Mouse (Mus musculus) midbrain, embryonic 11.5 days (tissue): ENCODE measurements around the gene Zmynd8. TPM values are rescaled to one million over a fixed set of nuclear protein-coding genes. Genes with fewer than 3 reads are reported as not detected.

ENCODE experiments used
- ATAC-seq: fragments of 200-750 bp; cut with Nextera tagmentation; 2 replicates; pipeline ENCODE4 v1.8.0; 2017; ENCODE audit warnings: moderate TSS enrichment, moderate library complexity; ENCODE audit not compliant: low FRiP score
- DNase-seq: peaks from one replicate; pipeline ENCODE4 v3.0.0; 2015; ENCODE audit warnings: low spot score; ENCODE audit errors: missing footprints
- H3K27ac ChIP-seq: fragments of 300-500 bp; sonication (generic); 2 replicates; pipeline ENCODE4 v1.5.1; 2014; ENCODE audit warnings: low read depth, low read length
- H3K27me3 ChIP-seq: fragments of 300-500 bp; sonication (generic); 2 replicates; pipeline ENCODE4 v1.6.1; 2014; ENCODE audit warnings: mild to moderate bottlenecking, low read length, moderate library complexity, mixed read lengths; ENCODE audit not compliant: control insufficient read depth, insufficient read depth
- H3K36me3 ChIP-seq: fragments of 300-500 bp; sonication (generic); 2 replicates; pipeline ENCODE4 v1.6.1; 2014; ENCODE audit warnings: mild to moderate bottlenecking, low read length, moderate library complexity, mixed read lengths; ENCODE audit not compliant: control insufficient read depth, insufficient read depth
- H3K4me1 ChIP-seq: fragments of 300-500 bp; sonication (generic); 2 replicates; pipeline ENCODE4 v1.6.1; 2014; ENCODE audit warnings: low read length; ENCODE audit not compliant: control insufficient read depth, insufficient read depth
- H3K4me2 ChIP-seq: fragments of 300-500 bp; sonication (generic); 2 replicates; pipeline ENCODE4 v1.6.1; 2014; ENCODE audit warnings: mild to moderate bottlenecking, moderate library complexity
- H3K4me3 ChIP-seq: fragments of 300-500 bp; sonication (generic); 2 replicates; pipeline ENCODE4 v1.5.1; 2014; ENCODE audit warnings: low read depth, low read length
- H3K9ac ChIP-seq: fragments of 300-500 bp; sonication (generic); 2 replicates; pipeline ENCODE4 v1.6.1; 2014; ENCODE audit warnings: low read length
- H3K9me3 ChIP-seq: fragments of 300-500 bp; sonication (generic); 2 replicates; pipeline ENCODE4 v1.6.1; 2016; ENCODE audit warnings: low read length; ENCODE audit not compliant: control insufficient read depth
- WGBS: fragments of 180-500 bp; shearing (Covaris S2); extraction: QIAGEN DNeasy Blood & Tissue Kit; methylation state at CpG from one replicate; pipeline ENCODE4 v1.1.7; 2014; 5-methylcytosine and 5-hydroxymethylcytosine counted together
- polyA plus RNA-seq: library from polyadenylated mRNA; unstranded; fragments of >200 nt; fragmentation: Nextera tagmentation; extraction: Ambion mirVana; gene quantifications from 2 replicates; pipeline ENCODE4 v1.2.1, GENCODE M21; 2014

Zmynd8 gene
- polyA plus RNA-seq, 1 experiment from 2014 or later: 45.6 TPM

- Histone ChIP-seq H3K9ac (no peak overlapping the region), H3K27ac (no peak overlapping the region), H3K4me3 (no peak overlapping the region), H3K9me3 (no peaks in the 10 kb centered on the region), H3K4me2 (no peak overlapping the region), H3K36me3 (peaks cover 39% of the 10 kb centered on the region), H3K27me3 (no peaks in the 10 kb centered on the region), H3K4me1 (no peaks in the 10 kb centered on the region)
- WGBS: 96% methylated on average over 10 of the region's 10 CpGs
- DNase-seq: no peak
- no peak for ATAC-seq
Observed at GRCm38 (mm10) chr2:165842241-165842640, 56.6 kb downstream of the Zmynd8 start.

- ATAC-seq (no peak), DNase-seq (no peak)
- Histone ChIP-seq H3K27ac (no peak overlapping the region), H3K36me3 (peaks cover 39% of the 10 kb centered on the region), H3K9ac (no peak overlapping the region), H3K4me1 (no peaks in the 10 kb centered on the region), H3K27me3 (no peaks in the 10 kb centered on the region), H3K4me3 (no peak overlapping the region), H3K4me2 (no peak overlapping the region), H3K9me3 (no peaks in the 10 kb centered on the region)
- 94% methylated on average over 6 of the region's 6 CpGs for WGBS
Observed at GRCm38 (mm10) chr2:165841805-165842204, 57.0 kb downstream of the Zmynd8 start.

DNA sequence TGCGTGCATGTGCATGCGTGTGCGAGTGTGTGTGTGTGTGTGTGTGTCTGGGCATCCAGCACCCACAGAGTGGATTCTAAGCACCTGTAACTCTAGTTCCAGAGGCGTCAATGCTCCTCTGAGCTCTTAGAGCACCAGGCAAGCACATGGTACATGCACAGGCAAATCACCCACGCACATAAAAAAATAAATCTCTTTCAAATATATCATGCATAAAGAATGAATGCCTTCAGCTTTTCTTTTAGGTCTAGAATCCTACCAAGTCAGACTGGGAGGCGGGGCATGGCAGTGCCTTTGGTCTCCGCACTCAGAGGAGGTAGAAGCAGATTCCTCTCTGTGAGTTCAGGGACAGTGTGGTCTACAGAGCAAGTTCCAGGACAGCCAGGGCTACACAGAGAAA is 58.0 kb downstream of the Zmynd8 start:
- no peaks in the 10 kb centered on the region for H3K4me1 ChIP-seq
- no peak overlapping the region for H3K4me2 ChIP-seq
- no peaks in the 10 kb centered on the region for H3K9me3 ChIP-seq
- no peaks in the 10 kb centered on the region for H3K27me3 ChIP-seq
- H3K27ac ChIP-seq: no peak overlapping the region
- H3K4me3 ChIP-seq: no peak overlapping the region
- 93% methylated on average over 7 of the region's 7 CpGs for WGBS
- peaks cover 39% of the 10 kb centered on the region for H3K36me3 ChIP-seq
- DNase-seq (no peak), ATAC-seq (no peak)
- no peak overlapping the region for H3K9ac ChIP-seq

GRCm38 (mm10) chr2:165839317-165839652 is 59.5 kb downstream of the Zmynd8 start:
- Histone ChIP-seq H3K36me3 (peaks cover 41% of the 10 kb centered on the region), H3K4me1 (no peaks in the 10 kb centered on the region), H3K9ac (no peak overlapping the region), H3K4me3 (no peak overlapping the region), H3K27me3 (no peaks in the 10 kb centered on the region), H3K4me2 (no peak overlapping the region), H3K27ac (no peak overlapping the region), H3K9me3 (no peaks in the 10 kb centered on the region)
- DNase-seq (no peak), ATAC-seq (no peak)
- WGBS: 92% methylated on average over 2 of the region's 2 CpGs

GRCm38 (mm10) chr2:165838606-165839316 is 60.1 kb downstream of the Zmynd8 start:
- H3K4me1 ChIP-seq: no peaks in the 10 kb centered on the region
- H3K9ac ChIP-seq: no peak overlapping the region
- H3K4me3 ChIP-seq: no peak overlapping the region
- H3K4me2 ChIP-seq: no peak overlapping the region
- 90% methylated on average over 23 of the region's 23 CpGs for WGBS
- H3K27ac ChIP-seq: 0 out of 2 replicates have a peak overlapping the region, but pooled peaks have one; percentile 22
- H3K27me3 ChIP-seq: no peaks in the 10 kb centered on the region
- H3K9me3 ChIP-seq: no peaks in the 10 kb centered on the region
- DNase-seq (no peak), ATAC-seq (no peak)
- H3K36me3 ChIP-seq: peaks cover 41% of the 10 kb centered on the region

DNA sequence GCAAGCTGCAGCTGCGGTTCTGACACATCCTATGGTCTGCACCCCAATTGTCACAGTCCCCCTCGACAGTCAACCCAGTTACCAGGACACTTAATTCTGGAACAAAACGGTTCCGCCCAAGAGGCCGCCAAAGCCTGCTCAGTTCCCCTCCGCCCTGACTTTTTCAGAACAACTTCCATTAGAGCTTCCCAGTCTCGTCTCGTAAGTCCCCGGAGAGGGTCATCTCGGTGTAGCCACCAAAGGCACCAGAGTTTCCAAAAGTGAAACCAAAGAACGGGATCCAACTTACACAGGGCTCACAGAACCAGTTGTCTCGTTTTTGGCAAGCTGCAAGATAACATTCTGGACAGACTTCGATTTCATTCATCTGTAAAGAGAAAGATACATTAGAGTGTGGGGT is 64.2 kb downstream of the Zmynd8 start:
- Histone ChIP-seq H3K4me2 (no peak overlapping the region), H3K9ac (no peak overlapping the region), H3K36me3 (peaks cover 37% of the 10 kb centered on the region), H3K27ac (no peak overlapping the region), H3K4me3 (no peak overlapping the region), H3K27me3 (no peaks in the 10 kb centered on the region), H3K4me1 (no peaks in the 10 kb centered on the region), H3K9me3 (no peaks in the 10 kb centered on the region)
- 93% methylated on average over 13 of the region's 13 CpGs for WGBS
- ATAC-seq (no peak), DNase-seq (no peak)

DNA sequence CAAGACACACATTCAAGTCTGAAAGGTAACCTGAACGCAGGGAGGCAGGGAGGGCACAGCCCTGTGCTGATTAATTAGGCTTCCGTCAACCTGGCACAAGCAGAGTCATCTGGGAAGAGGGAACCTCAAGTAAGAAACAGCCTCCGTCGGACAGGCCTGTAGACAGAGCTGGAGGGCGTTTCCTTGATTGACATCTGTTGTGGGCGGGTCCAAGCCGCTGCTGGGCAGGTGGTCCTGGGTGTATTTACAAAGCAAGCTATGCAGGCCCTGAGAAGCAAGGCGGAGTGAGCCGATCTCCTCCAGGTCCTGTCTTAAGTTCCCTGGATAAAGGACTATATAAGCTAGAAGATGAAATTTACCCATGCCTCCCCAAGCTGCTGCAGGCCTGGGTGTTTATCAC is 65.3 kb downstream of the Zmynd8 start:
- H3K27me3 ChIP-seq: no peaks in the 10 kb centered on the region
- WGBS: 77% methylated on average over 9 of the region's 9 CpGs
- H3K27ac ChIP-seq: no peak overlapping the region
- ATAC-seq (no peak), DNase-seq (no peak)
- peaks cover 32% of the 10 kb centered on the region for H3K36me3 ChIP-seq
- H3K4me2 ChIP-seq: no peak overlapping the region
- no peak overlapping the region for H3K9ac ChIP-seq
- no peaks in the 10 kb centered on the region for H3K9me3 ChIP-seq
- no peak overlapping the region for H3K4me3 ChIP-seq
- H3K4me1 ChIP-seq: no peaks in the 10 kb centered on the region

- 92% methylated on average over 9 of the region's 9 CpGs for WGBS
- no peak for ATAC-seq
- no peak overlapping the region for H3K4me2 ChIP-seq
- H3K4me1 ChIP-seq: no peaks in the 10 kb centered on the region
- H3K27ac ChIP-seq: no peak overlapping the region
- H3K4me3 ChIP-seq: no peak overlapping the region
- H3K9ac ChIP-seq: no peak overlapping the region
- H3K9me3 ChIP-seq: no peaks in the 10 kb centered on the region
- no peaks in the 10 kb centered on the region for H3K27me3 ChIP-seq
- DNase-seq: no peak
- peaks cover 27% of the 10 kb centered on the region for H3K36me3 ChIP-seq
Observed at GRCm38 (mm10) chr2:165832720-165833119, 66.1 kb downstream of the Zmynd8 start.

GRCm38 (mm10) chr2:165832295-165832694 is 66.5 kb downstream of the Zmynd8 start:
- DNase-seq (no peak), ATAC-seq (no peak)
- Histone ChIP-seq H3K4me2 (no peak overlapping the region), H3K4me1 (no peaks in the 10 kb centered on the region), H3K27ac (no peak overlapping the region), H3K9me3 (no peaks in the 10 kb centered on the region), H3K27me3 (no peaks in the 10 kb centered on the region), H3K36me3 (peaks cover 25% of the 10 kb centered on the region), H3K9ac (no peak overlapping the region), H3K4me3 (no peak overlapping the region)
- 73% methylated on average over 9 of the region's 9 CpGs for WGBS
